Mouse (Mus musculus): ENCODE measurements around the gene Rabif.

DNA sequence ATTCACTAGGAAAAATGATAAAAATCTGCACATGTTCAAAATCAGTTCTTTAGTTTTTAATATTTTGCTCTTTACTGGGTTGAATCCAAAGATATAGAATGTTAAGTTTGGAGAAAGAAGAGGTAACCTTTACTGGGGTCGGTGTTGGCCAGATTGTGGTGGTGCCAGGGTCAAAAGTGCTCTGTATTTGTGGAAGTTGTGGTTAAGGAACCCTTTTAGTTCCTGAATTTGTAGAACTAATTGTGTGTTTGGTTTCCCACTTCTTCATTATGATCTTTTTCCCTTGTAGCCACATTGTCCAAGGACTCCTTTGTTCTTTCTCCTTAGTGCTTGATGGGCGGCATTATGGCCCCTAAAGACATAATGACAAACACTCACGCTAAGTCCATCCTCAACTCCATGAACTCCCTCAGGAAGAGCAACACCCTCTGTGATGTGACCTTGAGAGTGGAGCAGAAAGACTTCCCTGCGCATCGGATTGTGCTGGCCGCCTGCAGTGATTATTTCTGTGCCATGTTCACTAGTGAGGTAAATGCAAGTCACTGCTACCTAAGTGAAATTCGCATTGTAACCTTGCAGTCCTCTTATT lies 36.2 kb upstream of the Rabif start:
- TF ChIP-seq RAD21 (IDR thresholded peaks at IDR 0.05; ENCODE audit: low read depth, low read length) (no peak), POLR2A (IDR thresholded peaks at IDR 0.05; ENCODE audit: low read depth, low read length) (no peak), CTCF (conservative IDR thresholded peaks at IDR 0.05 in 1 of 2, IDR thresholded peaks at IDR 0.05 in 1 of 2; ENCODE audit: low read depth in 2 of 2, low read length in 2 of 2) (no peak), TCF12 (IDR thresholded peaks at IDR 0.05; ENCODE audit: low read depth, low read length) (no peak), BHLHE40 (IDR thresholded peaks at IDR 0.05; ENCODE audit: low read depth, low read length) (no peak), E2F4 (IDR thresholded peaks at IDR 0.05; ENCODE audit: insufficient replicate concordance, low read depth, low read length) (no peak), ZC3H11A (IDR thresholded peaks at IDR 0.05; ENCODE audit: low read depth, low read length) (no peak), RCOR1 (conservative IDR thresholded peaks at IDR 0.05; ENCODE audit: low read depth, low read length) (no peak)
